Mouse (Mus musculus) T-helper 17 cell (primary cell): ENCODE results near the gene Col6a3.

Experiments used
- in situ Hi-C, 2 experiments: fragments of 300-600 bp; cut with MboI, MseI; formaldehyde crosslinking; loops; 1 replicate in 1 of 2; 2 replicates in 1 of 2; pipeline ENCODE4 v1.15.1; 2025; ENCODE audit warnings: high pct_unique_total_duplicates in 2 of 2

Col6a3 gene

GRCm38 (mm10) chr1:90843836-90844235 is at the start of gene Col6a3:
Col6a3 (minus strand) TSS chr1:90843971.
- in situ Hi-C loops = no loop called here

GRCm38 (mm10) chr1:90885771-90886460 is 42.1 kb upstream of the Col6a3 start:
- in situ Hi-C loops = no loop called here

DNA sequence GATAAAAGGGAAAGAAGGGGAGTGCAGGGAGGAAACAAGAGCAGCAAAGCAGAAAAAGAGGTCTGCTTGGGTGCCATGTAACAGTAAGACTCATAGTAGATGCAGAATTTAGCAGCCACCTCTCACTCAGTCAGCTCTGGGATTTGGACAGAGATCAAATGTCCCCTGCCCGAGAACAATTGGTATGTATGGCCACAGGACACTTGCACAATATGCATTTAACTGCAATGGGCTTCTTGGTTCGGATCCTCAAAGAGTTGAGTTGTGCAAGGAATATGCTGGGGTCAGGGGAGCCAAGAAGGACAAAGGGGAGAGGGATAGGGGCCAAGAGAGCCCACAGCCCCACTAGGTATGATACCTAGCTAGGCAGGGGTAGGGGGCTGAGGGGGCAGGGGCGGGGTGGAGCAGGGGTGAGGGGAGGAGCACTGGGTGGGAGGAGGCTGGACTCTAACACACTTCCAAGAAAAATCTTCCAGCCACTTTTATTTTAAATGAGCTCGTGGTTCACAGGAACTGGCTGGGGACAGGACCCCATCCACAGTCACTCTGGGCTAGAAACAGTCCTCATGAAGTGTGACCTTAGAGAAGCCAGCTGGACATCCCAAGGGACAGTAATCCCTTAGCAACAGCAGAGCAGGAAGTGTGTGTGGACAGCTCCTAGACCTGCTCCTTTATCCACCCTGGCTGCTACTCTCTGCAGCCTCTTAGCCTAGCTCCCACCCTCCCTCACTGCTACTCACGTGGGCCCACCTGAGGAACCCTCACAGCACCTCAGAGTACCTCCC is 32.9 kb upstream of the Col6a3 start:
- in situ Hi-C loops = loop anchor here in 1 of 2 experiments (10.0 kb wide), 1 partner anchor 662 kb away; no protein-coding TSS in a partner anchor

GRCm38 (mm10) chr1:90875961-90876360 is 32.2 kb upstream of the Col6a3 start:
- in situ Hi-C loops = loop anchor here in 1 of 2 experiments (10.0 kb wide), 1 partner anchor 661 kb away; no protein-coding TSS in a partner anchor

- in situ Hi-C loops = loop anchor here in 1 of 2 experiments (10.0 kb wide), 1 partner anchor 661 kb away; no protein-coding TSS in a partner anchor
Observed at GRCm38 (mm10) chr1:90875371-90875770, 31.6 kb upstream of the Col6a3 start.

GRCm38 (mm10) chr1:90870581-90870980 is 26.8 kb upstream of the Col6a3 start:
- in situ Hi-C loops = loop anchor here (10.0 to 25.0 kb wide), 2 partner anchors 656 to 2008 kb away; no protein-coding TSS in a partner anchor

- in situ Hi-C loops = loop anchor here in 1 of 2 experiments (25.0 kb wide), 1 partner anchor 2004 kb away; no protein-coding TSS in a partner anchor
Observed at GRCm38 (mm10) chr1:90866734-90867133, 23.0 kb upstream of the Col6a3 start.

GRCm38 (mm10) chr1:90855880-90856279 is 12.1 kb upstream of the Col6a3 start:
- in situ Hi-C loops = loop anchor here in 1 of 2 experiments (25.0 kb wide), 1 partner anchor 1994 kb away; no protein-coding TSS in a partner anchor

DNA sequence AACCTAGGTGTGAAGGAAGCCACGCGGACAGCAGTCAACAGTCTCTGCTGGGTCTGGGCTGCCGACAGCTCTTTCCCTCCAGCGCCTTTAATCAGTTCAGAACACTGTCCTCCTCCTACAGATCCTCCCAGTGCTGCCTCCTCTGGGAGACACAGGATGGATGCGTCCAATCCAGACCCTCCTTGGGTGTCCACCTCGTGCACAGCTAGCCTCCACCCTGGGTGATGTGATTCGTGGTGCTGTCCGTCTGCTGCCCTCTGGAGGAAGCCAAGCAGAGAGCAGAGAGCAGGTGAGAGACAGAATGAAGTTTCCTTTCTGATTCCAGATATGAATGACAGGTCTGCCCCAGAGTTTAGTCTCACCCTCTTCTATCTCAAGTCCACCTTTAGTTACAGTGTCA is 6.1 kb upstream of the Col6a3 start:
- in situ Hi-C loops = loop anchor here (5.0 to 25.0 kb wide), 4 partner anchors 107 to 1988 kb away; no protein-coding TSS in a partner anchor

GRCm38 (mm10) chr1:90845206-90845605 is 1.4 kb upstream of the Col6a3 start:
- in situ Hi-C loops = loop anchor here (5.0 kb wide), 2 partner anchors 193 to 198 kb away; no protein-coding TSS in a partner anchor

GRCm38 (mm10) chr1:90842789-90843587 is 783 bp downstream of the Col6a3 start:
- in situ Hi-C loops = no loop called here

DNA sequence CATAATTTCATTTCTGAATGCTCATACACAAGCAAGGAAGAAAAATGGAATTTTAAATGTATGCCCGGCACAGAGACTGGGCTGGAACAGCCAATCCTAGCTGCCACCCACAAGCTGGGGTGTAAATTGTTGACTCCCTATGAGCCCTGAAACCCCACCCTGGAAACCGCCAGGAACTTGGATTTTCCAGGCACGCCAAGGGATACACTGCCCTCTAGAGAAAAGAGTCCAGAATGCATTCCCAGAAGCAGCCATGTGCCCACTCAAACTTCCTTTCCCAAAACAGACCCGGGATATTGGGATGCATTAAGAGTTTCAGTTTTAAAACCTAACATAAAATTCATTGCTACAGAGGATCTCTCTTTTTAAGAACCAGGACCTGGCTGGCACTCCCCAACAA is 3.5 kb downstream of the Col6a3 start:
- in situ Hi-C loops = no loop called here

GRCm38 (mm10) chr1:90838657-90839056 is 5.1 kb downstream of the Col6a3 start:
- in situ Hi-C loops = no loop called here

GRCm38 (mm10) chr1:90838221-90838620 is 5.5 kb downstream of the Col6a3 start:
- in situ Hi-C loops = no loop called here

- in situ Hi-C loops = no loop called here
Observed at GRCm38 (mm10) chr1:90836178-90836740, 7.5 kb downstream of the Col6a3 start.

GRCm38 (mm10) chr1:90834701-90835100 is 9.1 kb downstream of the Col6a3 start:
- in situ Hi-C loops = no loop called here

- in situ Hi-C loops = no loop called here
Observed at GRCm38 (mm10) chr1:90830006-90830405, 13.8 kb downstream of the Col6a3 start.

GRCm38 (mm10) chr1:90813226-90813625 is 30.5 kb downstream of the Col6a3 start:
- in situ Hi-C loops = no loop called here

DNA sequence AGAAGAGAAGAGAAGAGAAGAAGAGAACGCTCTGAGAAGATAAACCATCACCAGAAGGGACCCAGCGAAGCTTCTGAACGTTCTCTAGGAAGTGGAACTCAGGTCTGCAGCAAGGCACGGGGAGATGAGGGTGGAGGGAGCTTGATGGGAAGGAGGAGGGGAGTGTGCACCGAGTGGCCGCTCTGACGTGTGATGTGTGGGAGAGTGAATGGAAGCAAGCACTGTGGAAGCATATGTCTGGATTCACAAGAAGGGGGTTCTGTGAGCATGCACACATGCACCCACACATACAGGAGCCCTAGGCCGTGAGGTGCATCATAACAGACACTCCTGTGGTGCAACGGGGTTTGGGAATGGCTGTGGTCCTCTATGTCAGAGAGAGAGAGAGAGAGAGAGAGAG is 34.8 kb downstream of the Col6a3 start:
- in situ Hi-C loops = no loop called here

DNA sequence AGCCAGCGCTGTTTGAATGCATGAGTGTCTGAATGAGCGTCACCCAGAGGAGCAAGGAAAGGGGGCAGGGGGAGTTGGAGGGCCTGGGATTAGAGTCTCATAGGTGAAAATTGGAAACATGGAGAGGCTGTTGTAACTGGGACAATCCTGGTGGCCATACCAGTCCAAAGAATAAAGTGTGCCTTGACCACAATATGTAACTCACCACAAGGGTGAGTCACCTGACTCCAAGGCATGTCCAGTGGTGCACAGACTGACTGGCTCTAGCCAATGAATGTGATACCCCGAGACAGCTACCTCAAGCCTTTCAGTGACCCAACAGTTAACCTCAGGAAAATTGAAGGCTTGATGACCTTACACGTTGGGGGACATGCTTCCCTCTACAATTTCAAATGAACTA is 40.7 kb downstream of the Col6a3 start:
- in situ Hi-C loops = no loop called here

DNA sequence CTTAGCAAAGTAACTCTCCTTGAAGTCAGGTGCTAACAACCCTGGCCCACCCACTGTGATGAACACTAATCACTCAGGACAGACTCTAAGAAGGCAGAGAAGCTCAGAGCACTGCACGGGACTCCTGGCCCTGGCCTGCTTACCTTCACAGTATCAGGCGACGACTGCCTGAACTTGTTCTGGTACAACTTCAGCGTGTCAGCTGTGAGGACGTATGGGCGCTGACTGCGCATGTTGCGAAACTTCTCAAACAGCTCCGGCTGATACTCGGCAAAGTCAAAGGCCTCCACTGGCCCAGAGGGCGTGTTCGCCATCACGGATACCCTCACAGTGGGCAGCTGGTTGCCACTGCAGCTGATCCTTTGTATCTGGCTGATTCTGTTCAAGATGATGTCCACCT is 42.7 kb downstream of the Col6a3 start:
- in situ Hi-C loops = no loop called here
